Mouse (Mus musculus): ENCODE results near the gene Ptgr1. TPM values are rescaled to one million over a fixed set of nuclear protein-coding genes. Genes with fewer than 3 reads are reported as not detected.

Gene Ptgr1
- polyA plus RNA-seq (2015; fragmentation: Nextera tagmentation; extraction: Ambion mirVana): 3.4 and 4.1 TPM in 2 replicates

DNA sequence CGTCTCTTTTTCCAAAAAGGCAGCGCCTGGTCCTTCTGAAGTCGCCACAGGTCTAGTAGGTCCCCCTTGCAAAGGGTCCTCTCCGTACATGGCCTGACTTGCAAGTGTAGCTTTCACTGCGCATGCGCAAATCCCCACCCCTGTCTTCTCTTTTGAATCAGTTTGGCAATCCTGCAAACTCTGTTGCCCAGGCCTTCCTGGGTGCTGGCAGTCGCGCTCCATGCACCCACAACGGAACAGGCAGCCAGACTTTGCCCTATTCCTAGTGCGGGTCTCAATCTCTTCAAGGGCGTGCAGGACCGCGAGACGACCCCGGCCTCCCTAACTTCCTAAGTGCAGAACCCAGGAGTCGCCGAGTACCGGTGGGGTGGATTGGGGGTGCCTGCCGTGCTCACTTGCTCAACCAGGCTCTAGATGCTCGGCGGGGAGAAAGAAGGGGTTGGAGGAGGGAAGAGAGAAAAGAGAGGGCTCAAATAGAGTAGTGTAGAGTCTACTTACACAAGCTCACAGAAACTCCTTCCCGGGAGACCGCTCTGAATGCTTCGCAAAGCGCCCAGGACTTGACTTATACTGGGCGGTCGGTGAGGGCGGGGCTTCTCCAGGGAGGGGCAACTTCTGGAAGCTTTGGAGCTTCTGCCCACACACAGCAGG, at the start of gene Ptgr1:
TSS of gene Ptgr1 (minus strand) at position 580 of the 651 bp plus-strand sequence.
- Histone ChIP-seq H3K4me1 (replicated peaks; ENCODE audit: control insufficient read depth, insufficient read depth, low read length) (peaks cover 6% of the 10 kb centered on the region; the same call in 1 of the 2 replicates), H3K36me3 (ENCODE audit: control insufficient read depth, insufficient read depth) (no peaks in the 10 kb centered on the region), H3K4me3 (replicated peaks; ENCODE audit: low read length) (peak within 1 kb of the TSS; percentile 51), H3K4me2 (ENCODE audit: low read length) (peak within 1 kb of the TSS; percentile 94), H3K9ac (replicated peaks; ENCODE audit: low read depth, low read length) (peak within 1 kb of the TSS; percentile 54), H3K27me3 (replicated peaks; ENCODE audit: control insufficient read depth, insufficient read depth, low read length) (no peaks in the 10 kb centered on the region), H3K27ac (ENCODE audit: low read length) (no peak within 1 kb of the TSS), H3K9me3 (ENCODE audit: control insufficient read depth, low read length) (no peaks in the 10 kb centered on the region)
- peak; percentile 64 for ATAC-seq
- under 1% methylated on average over 28 of the region's 28 CpGs for WGBS

DNA sequence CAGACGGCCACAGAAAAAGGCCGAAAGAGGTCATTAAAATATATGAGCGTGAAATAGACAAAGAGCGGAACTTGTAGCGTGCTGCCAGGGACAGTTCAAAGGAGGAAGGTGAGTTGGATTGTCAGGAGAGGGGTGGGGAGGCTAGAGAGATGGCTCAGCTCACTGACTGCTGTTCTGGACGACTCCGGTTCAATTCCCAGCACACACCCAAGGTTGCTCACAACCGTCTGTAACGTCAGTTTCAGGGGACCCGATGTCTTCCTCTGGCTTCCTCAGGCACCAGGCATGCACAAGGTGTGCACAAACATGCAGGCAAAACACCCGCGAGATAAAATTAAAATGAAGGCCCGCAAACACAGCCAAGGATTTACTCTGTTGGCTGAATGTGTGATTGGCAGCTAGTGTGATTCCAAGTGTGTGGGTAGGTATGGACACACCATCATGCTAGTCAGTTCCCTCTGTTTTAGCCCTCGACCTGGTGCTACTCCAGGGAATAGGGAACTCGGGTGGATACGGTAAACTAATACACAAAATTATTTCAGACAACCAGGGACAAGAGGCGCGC, 48.9 kb upstream of the Ptgr1 start:
- peak; percentile 31 for ATAC-seq

DNA sequence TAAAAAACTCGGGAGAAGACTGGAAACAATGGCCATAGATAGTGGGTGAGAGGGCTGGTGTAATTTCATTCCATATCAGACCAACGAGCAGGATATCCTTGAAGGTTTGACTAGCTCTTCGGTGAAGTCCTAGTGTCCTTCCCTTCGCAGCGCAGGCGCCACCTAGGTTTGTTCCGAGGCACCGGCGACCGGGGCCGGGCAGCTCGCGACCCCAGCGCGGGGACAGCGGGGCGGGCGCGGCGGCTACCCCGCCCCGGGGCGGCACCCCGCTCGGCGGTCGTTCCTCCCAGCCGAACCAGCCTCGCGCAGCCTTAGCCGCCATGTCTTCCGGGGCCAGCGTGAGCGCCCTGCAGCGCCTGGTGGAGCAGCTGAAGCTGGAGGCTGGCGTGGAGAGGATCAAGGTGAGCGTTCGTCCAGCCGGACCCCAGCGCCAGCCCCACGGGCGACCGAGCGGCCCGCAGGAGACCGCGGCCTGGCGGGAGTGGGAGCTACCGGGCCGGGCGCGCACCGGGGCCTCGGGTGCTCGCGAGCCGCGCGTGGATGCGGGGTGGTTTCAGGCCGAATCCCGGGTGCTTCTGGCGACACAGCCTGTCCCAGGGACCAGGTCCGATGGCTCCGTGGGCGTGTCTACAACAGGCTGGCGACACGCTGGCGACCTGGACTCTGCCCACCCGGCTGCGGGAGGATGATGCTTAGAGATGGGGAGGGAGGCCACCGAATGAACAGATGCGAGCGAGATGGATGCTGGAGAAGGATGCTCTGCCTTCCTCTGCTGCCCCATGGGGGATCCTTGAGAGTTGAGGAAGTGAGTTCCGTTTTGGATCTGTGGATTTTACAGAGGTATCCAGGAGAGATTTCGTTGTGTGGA, 48.2 kb upstream of the Ptgr1 start, which contains the start of gene Gng10:
TSS of gene Gng10 (plus strand) at position 171 of the 868 bp plus-strand sequence.
- Histone ChIP-seq H3K27me3 (replicated peaks; ENCODE audit: control insufficient read depth, insufficient read depth, low read length) (no peaks in the 10 kb centered on the region), H3K4me3 (replicated peaks; ENCODE audit: low read length) (peak within 1 kb of the TSS; percentile 86), H3K9me3 (ENCODE audit: control insufficient read depth, low read length) (0 out of 2 replicates have a peak, but pooled peaks cover 2% of the 10 kb centered on the region), H3K36me3 (ENCODE audit: control insufficient read depth, insufficient read depth) (peaks cover 10% of the 10 kb centered on the region), H3K4me1 (replicated peaks; ENCODE audit: control insufficient read depth, insufficient read depth, low read length) (peaks cover 13% of the 10 kb centered on the region), H3K27ac (ENCODE audit: low read length) (peak within 1 kb of the TSS; percentile 92), H3K4me2 (ENCODE audit: low read length) (peak within 1 kb of the TSS; percentile 51), H3K9ac (replicated peaks; ENCODE audit: low read depth, low read length) (peak within 1 kb of the TSS; percentile 98)
- peak; percentile 90 for ATAC-seq
- 16% methylated on average over 76 of the region's 76 CpGs for WGBS

More for the DNA sequence above, 48.9 kb upstream of the Ptgr1 start:
- Histone ChIP-seq H3K4me1 (replicated peaks; ENCODE audit: control insufficient read depth, insufficient read depth, low read length) (peaks cover 13% of the 10 kb centered on the region), H3K27me3 (replicated peaks; ENCODE audit: control insufficient read depth, insufficient read depth, low read length) (no peaks in the 10 kb centered on the region), H3K27ac (ENCODE audit: low read length) (peak overlapping the region; percentile 92), H3K4me2 (ENCODE audit: low read length) (peak overlapping the region; percentile 51), H3K4me3 (replicated peaks; ENCODE audit: low read length) (peak overlapping the region; percentile 86), H3K9ac (replicated peaks; ENCODE audit: low read depth, low read length) (peak overlapping the region; percentile 98), H3K36me3 (ENCODE audit: control insufficient read depth, insufficient read depth) (peaks cover 13% of the 10 kb centered on the region), H3K9me3 (ENCODE audit: control insufficient read depth, low read length) (0 out of 2 replicates have a peak, but pooled peaks cover 2% of the 10 kb centered on the region)
- WGBS: 54% methylated on average over 18 of the region's 18 CpGs

DNA sequence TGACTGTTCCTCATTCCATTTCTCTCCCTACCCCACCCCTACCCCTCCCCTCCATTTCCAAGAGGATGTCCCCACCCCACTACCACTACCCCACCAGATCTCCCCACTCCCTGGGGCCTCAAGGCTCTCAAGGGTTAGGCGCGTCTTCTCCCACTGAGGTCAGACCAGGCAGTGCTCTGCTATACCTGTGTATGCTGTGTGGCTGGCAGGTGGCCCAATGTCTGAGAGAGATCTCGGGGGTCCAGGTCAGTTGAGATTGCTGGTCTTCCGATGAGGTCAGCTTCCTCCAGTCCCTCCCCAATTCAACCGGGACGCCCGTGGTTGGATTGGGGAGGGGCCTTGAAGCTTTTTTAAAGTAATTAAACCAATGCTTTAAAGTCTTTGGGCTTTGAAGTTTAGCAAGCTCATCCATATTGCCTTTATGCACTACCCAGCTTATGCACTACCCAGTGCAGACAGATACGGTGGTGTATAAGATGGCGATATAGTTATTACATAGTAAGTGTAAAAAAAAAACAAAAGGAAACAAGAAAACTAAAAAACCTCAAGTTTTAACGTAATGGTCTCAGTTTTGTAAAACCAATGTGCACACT, 47.5 kb upstream of the Ptgr1 start:
- Histone ChIP-seq H3K9me3 (ENCODE audit: control insufficient read depth, low read length) (0 out of 2 replicates have a peak, but pooled peaks cover 2% of the 10 kb centered on the region), H3K27me3 (replicated peaks; ENCODE audit: control insufficient read depth, insufficient read depth, low read length) (no peaks in the 10 kb centered on the region), H3K9ac (replicated peaks; ENCODE audit: low read depth, low read length) (peak overlapping the region; percentile 98), H3K4me2 (ENCODE audit: low read length) (peak overlapping the region; percentile 51), H3K36me3 (ENCODE audit: control insufficient read depth, insufficient read depth) (peaks cover 2% of the 10 kb centered on the region; the same call in 1 of the 2 replicates), H3K27ac (ENCODE audit: low read length) (peak overlapping the region; percentile 92), H3K4me1 (replicated peaks; ENCODE audit: control insufficient read depth, insufficient read depth, low read length) (peaks cover 13% of the 10 kb centered on the region), H3K4me3 (replicated peaks; ENCODE audit: low read length) (peak overlapping the region; percentile 86)
- WGBS: 75% methylated on average over 10 of the region's 10 CpGs
- peak; percentile 29; the same call in 1 of the 2 replicates for ATAC-seq

DNA sequence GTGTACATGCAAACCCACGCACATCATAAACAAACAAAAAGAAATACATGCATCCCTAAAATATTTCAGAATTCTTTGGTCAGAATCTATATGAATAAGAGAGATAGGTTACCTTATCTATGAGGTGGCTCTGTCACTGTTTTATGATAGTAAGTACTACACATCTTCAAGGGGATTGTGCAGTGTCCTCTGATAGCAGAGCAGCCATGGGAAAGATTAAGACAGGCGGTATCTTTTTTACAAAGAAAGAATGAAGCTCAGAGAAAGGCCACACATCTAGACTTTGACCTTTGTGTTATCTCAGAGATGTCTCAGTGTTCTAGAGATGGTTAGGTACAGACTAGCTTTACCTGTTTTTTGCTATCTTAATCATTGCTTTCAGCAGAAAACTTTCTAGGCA, 30.0 kb upstream of the Ptgr1 start:
- Histone ChIP-seq H3K36me3 (ENCODE audit: control insufficient read depth, insufficient read depth) (no peaks in the 10 kb centered on the region), H3K4me3 (replicated peaks; ENCODE audit: low read length) (no peak overlapping the region), H3K27me3 (replicated peaks; ENCODE audit: control insufficient read depth, insufficient read depth, low read length) (no peaks in the 10 kb centered on the region), H3K27ac (ENCODE audit: low read length) (no peak overlapping the region), H3K9ac (replicated peaks; ENCODE audit: low read depth, low read length) (no peak overlapping the region), H3K4me1 (replicated peaks; ENCODE audit: control insufficient read depth, insufficient read depth, low read length) (no peaks in the 10 kb centered on the region), H3K9me3 (ENCODE audit: control insufficient read depth, low read length) (no peaks in the 10 kb centered on the region), H3K4me2 (ENCODE audit: low read length) (no peak overlapping the region)
- WGBS: 93% methylated on average over 2 of the region's 2 CpGs
- ATAC-seq: no peak

DNA sequence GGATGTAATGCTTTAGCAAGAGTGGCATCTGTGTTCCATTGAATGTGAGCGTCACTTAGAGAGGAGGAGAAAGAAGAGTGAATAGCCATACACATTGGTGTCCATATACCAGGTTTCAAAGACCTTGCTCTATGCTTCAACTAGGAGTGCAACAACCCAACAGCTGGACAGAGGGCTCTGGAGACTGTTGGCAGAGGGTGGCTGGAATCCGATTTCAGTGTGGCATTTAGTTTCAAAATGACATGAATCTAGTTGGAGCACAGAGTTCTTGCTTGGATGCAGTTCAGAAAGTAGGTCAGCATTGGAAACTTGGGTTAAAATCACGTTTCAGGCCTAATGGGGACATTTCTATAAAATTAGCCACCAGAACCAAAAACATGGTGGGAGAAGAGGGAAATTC, 28.3 kb upstream of the Ptgr1 start:
- Histone ChIP-seq H3K4me1 (replicated peaks; ENCODE audit: control insufficient read depth, insufficient read depth, low read length) (no peaks in the 10 kb centered on the region), H3K27me3 (replicated peaks; ENCODE audit: control insufficient read depth, insufficient read depth, low read length) (no peaks in the 10 kb centered on the region), H3K9ac (replicated peaks; ENCODE audit: low read depth, low read length) (no peak overlapping the region), H3K27ac (ENCODE audit: low read length) (no peak overlapping the region), H3K4me2 (ENCODE audit: low read length) (no peak overlapping the region), H3K36me3 (ENCODE audit: control insufficient read depth, insufficient read depth) (no peaks in the 10 kb centered on the region), H3K4me3 (replicated peaks; ENCODE audit: low read length) (no peak overlapping the region), H3K9me3 (ENCODE audit: control insufficient read depth, low read length) (no peaks in the 10 kb centered on the region)
- 88% methylated on average over 3 of the region's 3 CpGs for WGBS
- ATAC-seq: no peak

DNA sequence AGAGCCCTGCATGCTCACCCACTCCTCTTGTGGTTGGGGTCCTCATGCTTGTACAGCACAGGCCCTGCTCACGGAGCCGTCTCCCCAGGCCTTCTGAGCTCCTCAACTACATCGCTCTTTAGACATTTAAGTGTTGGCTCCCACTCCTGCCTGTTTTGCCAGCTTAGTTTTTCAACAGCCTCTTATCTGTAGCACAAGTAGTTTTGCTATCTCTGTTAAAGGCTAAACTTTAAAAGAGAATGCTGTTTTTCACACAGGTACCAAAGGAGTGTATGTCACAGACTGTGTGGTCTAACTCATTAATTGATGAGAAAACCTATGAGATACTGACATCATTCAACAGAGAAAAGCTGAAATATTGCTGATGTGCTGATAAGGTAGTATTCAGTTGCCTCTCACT, 24.5 kb upstream of the Ptgr1 start:
- WGBS: 76% methylated on average over 3 of the region's 3 CpGs
- Histone ChIP-seq H3K9ac (replicated peaks; ENCODE audit: low read depth, low read length) (no peak overlapping the region), H3K4me1 (replicated peaks; ENCODE audit: control insufficient read depth, insufficient read depth, low read length) (no peaks in the 10 kb centered on the region), H3K27me3 (replicated peaks; ENCODE audit: control insufficient read depth, insufficient read depth, low read length) (no peaks in the 10 kb centered on the region), H3K4me2 (ENCODE audit: low read length) (no peak overlapping the region), H3K4me3 (replicated peaks; ENCODE audit: low read length) (no peak overlapping the region), H3K36me3 (ENCODE audit: control insufficient read depth, insufficient read depth) (no peaks in the 10 kb centered on the region), H3K27ac (ENCODE audit: low read length) (no peak overlapping the region), H3K9me3 (ENCODE audit: control insufficient read depth, low read length) (no peaks in the 10 kb centered on the region)
- ATAC-seq: no peak

DNA sequence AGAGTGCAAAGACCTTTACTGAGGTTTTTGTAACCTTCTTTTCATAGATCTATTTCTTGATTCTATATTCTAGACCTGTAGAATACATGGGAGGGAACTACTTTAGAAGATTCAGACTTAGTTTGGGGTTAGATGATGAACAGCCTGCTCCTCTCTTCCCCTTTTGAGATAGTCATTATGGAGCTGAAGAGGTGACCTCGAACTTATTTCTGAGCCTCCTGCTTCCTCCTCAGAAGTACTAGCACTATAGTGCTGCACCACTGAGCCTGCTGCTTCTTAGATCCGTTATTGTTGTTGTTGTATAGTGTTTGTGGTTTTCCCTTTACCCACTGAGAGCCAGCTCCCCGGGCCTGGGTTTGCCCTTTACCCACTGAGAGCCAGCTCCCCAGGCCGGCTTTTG, 22.8 kb upstream of the Ptgr1 start:
- no peak overlapping the region for H3K9ac ChIP-seq (replicated peaks; ENCODE audit: low read depth, low read length)
- H3K4me3 ChIP-seq (replicated peaks; ENCODE audit: low read length): no peak overlapping the region
- H3K9me3 ChIP-seq (ENCODE audit: control insufficient read depth, low read length): no peaks in the 10 kb centered on the region
- H3K4me1 ChIP-seq (replicated peaks; ENCODE audit: control insufficient read depth, insufficient read depth, low read length): peaks cover under 1% of the 10 kb centered on the region
- H3K27ac ChIP-seq (ENCODE audit: low read length): no peak overlapping the region
- no peak overlapping the region for H3K4me2 ChIP-seq (ENCODE audit: low read length)
- 71% methylated on average over 4 of the region's 4 CpGs for WGBS
- ATAC-seq: no peak
- H3K36me3 ChIP-seq (ENCODE audit: control insufficient read depth, insufficient read depth): no peaks in the 10 kb centered on the region
- no peaks in the 10 kb centered on the region for H3K27me3 ChIP-seq (replicated peaks; ENCODE audit: control insufficient read depth, insufficient read depth, low read length)

DNA sequence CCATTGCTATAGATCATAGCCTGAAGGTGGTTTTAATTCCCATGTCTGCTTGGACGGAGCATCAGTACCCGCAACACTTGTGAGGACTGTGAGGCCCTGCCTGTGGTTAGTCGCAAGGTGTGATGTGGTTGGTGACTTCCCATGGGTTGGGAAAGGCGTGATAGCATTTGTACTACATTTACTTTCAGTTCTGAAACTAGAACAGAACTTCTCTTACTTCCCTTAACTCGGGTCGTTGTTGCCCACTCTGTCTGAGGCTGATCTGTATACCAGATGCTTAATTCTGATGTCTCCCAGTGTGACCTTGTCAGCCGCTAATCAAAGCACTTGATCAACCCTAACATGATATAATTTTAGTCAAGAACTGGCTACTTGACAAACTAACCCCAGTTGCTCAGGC, 22.3 kb upstream of the Ptgr1 start:
- 91% methylated on average over 7 of the region's 7 CpGs for WGBS

More for the DNA sequence above, 22.3 kb upstream of the Ptgr1 start:
- H3K36me3 ChIP-seq (ENCODE audit: control insufficient read depth, insufficient read depth): no peaks in the 10 kb centered on the region
- H3K9me3 ChIP-seq (ENCODE audit: control insufficient read depth, low read length): no peaks in the 10 kb centered on the region
- no peaks in the 10 kb centered on the region for H3K27me3 ChIP-seq (replicated peaks; ENCODE audit: control insufficient read depth, insufficient read depth, low read length)
- no peak overlapping the region for H3K4me2 ChIP-seq (ENCODE audit: low read length)
- peaks cover 6% of the 10 kb centered on the region for H3K4me1 ChIP-seq (replicated peaks; ENCODE audit: control insufficient read depth, insufficient read depth, low read length)
- H3K4me3 ChIP-seq (replicated peaks; ENCODE audit: low read length): no peak overlapping the region
- no peak overlapping the region for H3K27ac ChIP-seq (ENCODE audit: low read length)
- no peak overlapping the region for H3K9ac ChIP-seq (replicated peaks; ENCODE audit: low read depth, low read length)
- ATAC-seq: no peak

All from forebrain, embryonic 16.5 days (tissue).